Mouse (Mus musculus): ENCODE measurements around the gene Bcl2l12. TPM values are rescaled to one million over a fixed set of nuclear protein-coding genes. Genes with fewer than 3 reads are reported as not detected.

The Bcl2l12 gene
- 98.8 and 137 TPM in 2 replicates for polyA plus RNA-seq (2012; ENCODE audit: low replicate concordance)

GRCm38 (mm10) chr7:44998501-44998955 is at the start of gene Bcl2l12:
TSS of gene Bcl2l12 (minus strand) at chr7:44998712.

DNA sequence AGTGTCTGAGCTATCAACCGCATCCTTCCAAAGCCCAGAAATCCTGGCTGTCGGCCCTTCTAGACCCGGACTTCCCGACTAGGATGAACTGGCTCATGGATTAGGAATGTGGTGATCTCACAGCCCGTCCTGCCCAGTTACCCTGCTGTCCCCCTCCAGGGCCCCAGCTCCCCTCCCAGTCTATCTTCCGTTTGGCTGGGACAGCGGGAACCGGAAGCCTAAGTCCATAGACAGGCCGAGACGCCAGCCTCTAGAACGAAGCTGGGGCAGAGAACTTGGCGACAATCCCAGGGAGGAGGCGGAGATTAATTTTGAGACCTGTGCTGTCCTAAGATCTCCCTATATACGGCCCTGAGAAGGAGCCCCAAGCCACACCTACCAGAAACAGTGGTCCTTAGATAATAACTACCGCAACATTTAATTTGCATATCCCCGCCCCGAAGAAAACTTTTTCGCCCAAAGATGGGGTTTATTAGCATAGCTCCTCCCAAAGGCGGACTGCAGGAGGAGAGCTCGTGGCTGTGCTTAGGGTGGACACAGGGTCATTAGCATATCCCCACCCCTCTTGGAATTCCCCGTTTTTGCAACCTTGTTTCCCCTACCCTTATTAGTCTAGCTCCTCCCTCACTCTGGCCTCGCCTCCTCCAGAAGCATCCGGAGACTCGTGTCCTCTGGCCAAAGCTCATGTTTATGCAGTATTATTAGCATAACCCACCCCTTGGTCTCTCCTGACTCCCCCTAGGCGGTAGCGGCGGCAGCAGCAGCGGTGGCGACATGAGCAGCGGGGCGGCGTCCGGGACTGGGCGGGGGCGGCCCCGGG is 18.9 kb upstream of the Bcl2l12 start, which contains the start of gene Rras:
TSS of gene Rras (plus strand) at position 720 of the 820 bp plus-strand sequence.

DNA sequence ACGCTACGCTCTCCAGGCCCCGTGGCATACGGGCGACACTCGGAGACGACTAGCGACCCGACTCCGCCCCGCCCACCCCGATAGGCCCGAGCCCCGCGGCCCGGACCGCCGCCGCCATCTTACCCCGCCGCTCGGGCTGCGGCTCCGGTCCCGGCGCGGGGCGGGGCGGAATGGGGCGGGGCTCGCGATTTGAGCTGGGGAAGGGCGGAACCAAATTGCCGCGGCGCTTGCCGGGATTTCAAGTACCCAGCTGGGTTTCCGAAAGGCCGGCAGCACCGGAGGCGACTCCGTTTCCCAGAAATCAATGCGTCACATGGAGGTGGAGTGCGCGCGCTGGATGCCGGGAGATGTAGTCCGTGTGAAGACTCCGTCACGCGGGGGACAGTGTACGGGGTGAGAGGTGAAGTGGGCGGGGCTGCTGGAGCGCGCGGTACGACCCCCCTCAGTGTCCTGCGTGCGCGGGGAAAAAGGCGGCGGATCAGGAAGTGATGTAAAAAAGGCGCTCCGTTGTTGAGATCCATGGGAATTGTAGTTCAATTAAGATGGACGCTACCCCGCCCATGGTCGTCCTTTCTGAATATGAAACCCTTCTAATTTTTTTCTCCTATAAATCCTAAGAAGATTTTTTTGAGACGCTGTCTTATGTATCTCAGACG is 17.6 kb upstream of the Bcl2l12 start, which contains the start of gene Scaf1:
TSS of gene Scaf1 (minus strand) at position 407 of the 656 bp plus-strand sequence.

GRCm38 (mm10) chr7:44997231-44997939 is 1.1 kb downstream of the Bcl2l12 start, which contains the start of gene Irf3:
TSS of gene Irf3 (plus strand) at chr7:44997648.

DNA sequence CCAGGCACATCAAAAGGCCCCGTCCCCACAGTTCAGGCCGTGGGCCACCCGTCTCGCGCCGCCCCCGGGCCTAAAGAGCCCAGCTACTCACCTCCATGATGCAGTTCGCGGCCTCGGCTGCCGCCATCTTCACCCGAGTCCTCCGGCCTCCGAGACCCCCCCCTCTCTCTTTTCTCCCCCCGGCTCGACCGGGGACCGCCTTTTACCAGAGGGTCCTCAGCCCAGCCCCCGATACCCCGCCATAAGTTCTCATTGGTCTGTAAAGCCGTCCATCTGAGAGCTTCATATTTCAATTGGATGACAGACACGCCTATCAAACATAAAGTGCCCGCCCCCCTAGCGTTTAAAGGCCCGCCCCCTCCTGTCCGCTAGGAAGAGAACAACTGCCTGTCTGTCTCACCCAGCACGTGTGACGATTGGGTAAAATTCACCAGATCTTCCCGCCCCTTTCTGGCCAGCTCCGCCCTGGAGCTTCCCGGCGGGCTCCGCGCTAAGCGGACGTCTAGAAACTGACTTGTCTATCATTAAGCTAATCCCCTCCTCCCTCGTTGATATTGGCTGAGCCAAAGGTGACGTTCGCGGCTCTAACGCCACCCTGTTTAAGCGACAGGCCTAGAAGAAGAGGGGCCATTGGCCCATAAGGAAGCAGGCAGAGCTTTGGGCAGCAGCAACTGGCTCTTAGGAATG is 12.2 kb downstream of the Bcl2l12 start, which contains the start of gene Prmt1:
TSS of gene Prmt1 (minus strand) at position 377 of the 687 bp plus-strand sequence.

DNA sequence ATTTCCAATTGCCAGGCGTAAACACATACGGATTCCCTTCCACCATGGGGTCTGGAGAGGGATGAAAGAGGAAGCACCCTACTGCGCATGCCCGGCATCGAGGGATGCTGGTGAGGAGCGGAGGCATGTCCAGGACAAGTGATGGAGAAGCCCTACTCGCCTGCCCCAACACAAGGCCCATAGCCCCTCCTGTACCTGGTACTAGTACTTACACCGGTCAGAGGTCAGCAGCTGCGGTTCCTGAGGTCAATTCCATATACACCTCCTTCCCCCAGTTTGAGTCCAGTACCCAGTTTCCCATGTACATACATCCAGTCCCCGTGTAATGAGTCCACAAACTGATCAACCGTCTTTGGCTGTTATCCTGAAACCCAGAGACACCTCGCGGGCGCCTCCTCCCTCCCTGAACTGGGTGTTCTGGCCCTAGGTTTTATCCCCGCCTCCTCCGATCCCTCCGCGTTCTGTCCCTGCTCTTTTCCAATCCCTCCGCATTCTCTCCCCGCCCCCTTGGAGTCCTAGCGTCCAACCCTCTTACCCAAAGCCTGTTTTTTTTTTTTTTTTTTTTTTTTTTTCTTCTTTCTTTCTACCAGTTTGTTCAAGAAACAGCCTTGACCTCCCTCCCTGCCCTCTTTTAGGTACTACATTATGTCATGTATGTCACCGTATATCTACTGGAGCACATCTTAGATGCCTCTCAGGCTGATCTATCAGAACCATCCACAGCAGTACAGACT is 24.0 kb downstream of the Bcl2l12 start, which contains the start of gene Cpt1c:
TSS of gene Cpt1c (minus strand) at position 469 of the 734 bp plus-strand sequence.

GRCm38 (mm10) chr7:44942904-44943303 is 55.6 kb downstream of the Bcl2l12 start, which contains the start of gene Tsks:
TSS of gene Tsks (plus strand) at chr7:44943204.

Other genes with a start within 250 kb of the Bcl2l12 start
- 0.04 and 0.13 TPM in 2 replicates for gene Zfp473, start 247.7 kb downstream of the Bcl2l12 start, polyA plus RNA-seq (2012; ENCODE audit: low replicate concordance)
- gene Nup62, start 182.6 kb downstream of the Bcl2l12 start, polyA plus RNA-seq (2012; ENCODE audit: low replicate concordance): 31.2 and 81.5 TPM in 2 replicates
- gene Il4i1, start 182.3 kb downstream of the Bcl2l12 start, polyA plus RNA-seq (2012; ENCODE audit: low replicate concordance): 150 and 240 TPM in 2 replicates
- 25.4 and 45.2 TPM in 2 replicates for gene Atf5, start 182.1 kb downstream of the Bcl2l12 start, polyA plus RNA-seq (2012; ENCODE audit: low replicate concordance)
- gene Akt1s1, start 149.7 kb downstream of the Bcl2l12 start, polyA plus RNA-seq (2012; ENCODE audit: low replicate concordance): 167 and 687 TPM in 2 replicates
- 121 and 132 TPM in 2 replicates for gene Tbc1d17, start 149.6 kb downstream of the Bcl2l12 start, polyA plus RNA-seq (2012; ENCODE audit: low replicate concordance)
- 55.0 and 91.1 TPM in 2 replicates for gene Pnkp, start 141.6 kb downstream of the Bcl2l12 start, polyA plus RNA-seq (2012; ENCODE audit: low replicate concordance)
- gene Ptov1, start 128.9 kb downstream of the Bcl2l12 start, polyA plus RNA-seq (2012; ENCODE audit: low replicate concordance): 42.0 and 70.4 TPM in 2 replicates
- gene Med25, start 106.0 kb downstream of the Bcl2l12 start, polyA plus RNA-seq (2012; ENCODE audit: low replicate concordance): 195 and 493 TPM in 2 replicates
- 68.5 and 164 TPM in 2 replicates for gene Fuz, start 102.6 kb downstream of the Bcl2l12 start, polyA plus RNA-seq (2012; ENCODE audit: low replicate concordance)
- 86.3 and 94.0 TPM in 2 replicates for gene Ap2a1, start 69.2 kb downstream of the Bcl2l12 start, polyA plus RNA-seq (2012; ENCODE audit: low replicate concordance)
- gene Tsks, start 55.5 kb downstream of the Bcl2l12 start, polyA plus RNA-seq (2012; ENCODE audit: low replicate concordance): 0.29 TPM in 1 of 2 replicates, not detected in the other
- gene Cpt1c, start 23.9 kb downstream of the Bcl2l12 start, polyA plus RNA-seq (2012; ENCODE audit: low replicate concordance): 0.16 and 0.33 TPM in 2 replicates
- 20.1 and 51.4 TPM in 2 replicates for gene Prmt1, start 12.1 kb downstream of the Bcl2l12 start, polyA plus RNA-seq (2012; ENCODE audit: low replicate concordance)
- gene Irf3, start 1.1 kb downstream of the Bcl2l12 start, polyA plus RNA-seq (2012; ENCODE audit: low replicate concordance): 121 and 237 TPM in 2 replicates
- gene Scaf1, start 17.7 kb upstream of the Bcl2l12 start, polyA plus RNA-seq (2012; ENCODE audit: low replicate concordance): 147 and 361 TPM in 2 replicates
- gene Rras, start 19.2 kb upstream of the Bcl2l12 start, polyA plus RNA-seq (2012; ENCODE audit: low replicate concordance): 20.4 and 47.3 TPM in 2 replicates
- gene Prr12, start 54.2 kb upstream of the Bcl2l12 start, polyA plus RNA-seq (2012; ENCODE audit: low replicate concordance): 91.8 and 211 TPM in 2 replicates
- gene Nosip, start 63.7 kb upstream of the Bcl2l12 start, polyA plus RNA-seq (2012; ENCODE audit: low replicate concordance): 110 and 117 TPM in 2 replicates
- 21.9 and 40.2 TPM in 2 replicates for gene Prrg2, start 64.0 kb upstream of the Bcl2l12 start, polyA plus RNA-seq (2012; ENCODE audit: low replicate concordance)
- gene Rcn3, start 93.5 kb upstream of the Bcl2l12 start, polyA plus RNA-seq (2012; ENCODE audit: low replicate concordance): 45.4 and 68.2 TPM in 2 replicates
- gene Fcgrt, start 105.1 kb upstream of the Bcl2l12 start, polyA plus RNA-seq (2012; ENCODE audit: low replicate concordance): 210 and 322 TPM in 2 replicates
- gene Rps11, start 125.7 kb upstream of the Bcl2l12 start, polyA plus RNA-seq (2012; ENCODE audit: low replicate concordance): 79.7 and 146 TPM in 2 replicates
- 6,038 and 6,758 TPM in 2 replicates for gene Rpl13a, start 130.0 kb upstream of the Bcl2l12 start, polyA plus RNA-seq (2012; ENCODE audit: low replicate concordance)
- 0.59 and 3.0 TPM in 2 replicates for gene Gm45713, start 137.5 kb upstream of the Bcl2l12 start, polyA plus RNA-seq (2012; ENCODE audit: low replicate concordance)
- 106 and 107 TPM in 2 replicates for gene Flt3l, start 137.7 kb upstream of the Bcl2l12 start, polyA plus RNA-seq (2012; ENCODE audit: low replicate concordance)
- 35.7 and 44.2 TPM in 2 replicates for gene Pih1d1, start 155.6 kb upstream of the Bcl2l12 start, polyA plus RNA-seq (2012; ENCODE audit: low replicate concordance)
- 98.2 and 154 TPM in 2 replicates for gene Aldh16a1, start 155.9 kb upstream of the Bcl2l12 start, polyA plus RNA-seq (2012; ENCODE audit: low replicate concordance)
- 0.10 and 0.24 TPM in 2 replicates for gene Slc17a7, start 165.2 kb upstream of the Bcl2l12 start, polyA plus RNA-seq (2012; ENCODE audit: low replicate concordance)
- gene Gfy, start 180.9 kb upstream of the Bcl2l12 start, polyA plus RNA-seq (2012; ENCODE audit: low replicate concordance): 0.10 TPM in 1 of 2 replicates, not detected in the other
- gene Pth2, start 182.3 kb upstream of the Bcl2l12 start, polyA plus RNA-seq (2012; ENCODE audit: low replicate concordance): not detected in 2 replicates
- gene Ccdc155, start 206.2 kb upstream of the Bcl2l12 start, polyA plus RNA-seq (2012; ENCODE audit: low replicate concordance): 0.47 and 0.54 TPM in 2 replicates
- 13.5 and 29.6 TPM in 2 replicates for gene Dkkl1, start 213.4 kb upstream of the Bcl2l12 start, polyA plus RNA-seq (2012; ENCODE audit: low replicate concordance)
- 0.09 and 0.62 TPM in 2 replicates for gene Tead2, start 217.0 kb upstream of the Bcl2l12 start, polyA plus RNA-seq (2012; ENCODE audit: low replicate concordance)
- 1,076 and 1,868 TPM in 2 replicates for gene Cd37, start 240.4 kb upstream of the Bcl2l12 start, polyA plus RNA-seq (2012; ENCODE audit: low replicate concordance)
- not detected in 2 replicates for gene Slc6a16, start 242.4 kb upstream of the Bcl2l12 start, polyA plus RNA-seq (2012; ENCODE audit: low replicate concordance)

Data from hematopoietic multipotent progenitor cell, adult 10-12 weeks (in vitro differentiated cells).